Mouse (Mus musculus) ES-E14 (cell line): ENCODE data around the gene Gm11554. TPM values are rescaled to one million over a fixed set of nuclear protein-coding genes. Genes with fewer than 3 reads are reported as not detected.

ENCODE experiments used
- DNase-seq: peaks from one replicate; pipeline ENCODE4 v3.0.0-alpha.2; 2013; ENCODE audit warnings: low read depth, low spot score
- H3K27ac ChIP-seq: 2 replicates; pipeline ENCODE4 v1.5.1; 2012; ENCODE audit warnings: low read depth, mild to moderate bottlenecking, low read length, moderate library complexity, mixed read lengths; ENCODE audit not compliant: poor library complexity, insufficient read depth, severe bottlenecking
- H3K36me3 ChIP-seq: 2 replicates; pipeline ENCODE4 v1.6.1; 2012; ENCODE audit warnings: mild to moderate bottlenecking, low read length, moderate library complexity, mixed read lengths; ENCODE audit not compliant: control insufficient read depth, poor library complexity, insufficient read depth, severe bottlenecking
- H3K4me1 ChIP-seq, 2 experiments: fragments of 150-350 bp in 1 of 2; sonication (generic) in 1 of 2; 2 replicates each; pipeline ENCODE4 v1.6.1; 2012; ENCODE audit warnings: low read length in 2 of 2, mild to moderate bottlenecking in 1 of 2, mixed read lengths in 1 of 2; ENCODE audit not compliant: control insufficient read depth in 2 of 2, insufficient read depth in 2 of 2, poor library complexity in 1 of 2
- H3K4me3 ChIP-seq, 2 experiments: fragments of 150-350 bp in 1 of 2; sonication (generic) in 1 of 2; 2 replicates each; pipeline ENCODE4 v1.5.1; 2012; ENCODE audit warnings: low read length in 2 of 2, low read depth in 1 of 2, mild to moderate bottlenecking in 1 of 2, mixed read lengths in 1 of 2; ENCODE audit not compliant: insufficient read depth in 1 of 2, poor library complexity in 1 of 2, severe bottlenecking in 1 of 2
- H3K9ac ChIP-seq: 2 replicates; pipeline ENCODE4 v1.6.1; 2012; ENCODE audit warnings: low read depth, mild to moderate bottlenecking, low read length, mixed read lengths; ENCODE audit not compliant: poor library complexity, insufficient read depth, severe bottlenecking
- H3K9me3 ChIP-seq: fragments of 150-350 bp; sonication (generic); 2 replicates; pipeline ENCODE4 v1.6.1; 2012; ENCODE audit warnings: low read depth, mild to moderate bottlenecking, low read length; ENCODE audit not compliant: control insufficient read depth, insufficient read depth
- CHD2 ChIP-seq: IDR thresholded peaks from 2 replicates; pipeline ENCODE4 v1.6.1; 2014; ENCODE audit warnings: mild to moderate bottlenecking, low read depth, low read length, inconsistent platforms
- HCFC1 ChIP-seq: IDR thresholded peaks from 2 replicates; pipeline ENCODE4 v1.6.1; 2012; ENCODE audit warnings: low read length, inconsistent platforms, borderline replicate concordance; ENCODE audit not compliant: insufficient read depth
- MAFK ChIP-seq: IDR thresholded peaks from 2 replicates; pipeline ENCODE4 v1.6.1; 2014; ENCODE audit warnings: mild to moderate bottlenecking, low read depth, low read length, inconsistent platforms; ENCODE audit not compliant: insufficient read depth
- ZC3H11A ChIP-seq: IDR thresholded peaks from 2 replicates; pipeline ENCODE4 v1.6.1; 2012; ENCODE audit warnings: low read depth, mild to moderate bottlenecking, inconsistent platforms, low read length, borderline replicate concordance
- ZNF384 ChIP-seq: IDR thresholded peaks from 2 replicates; pipeline ENCODE4 v1.6.1; 2012; ENCODE audit warnings: low read depth, low read length, inconsistent platforms
- in situ Hi-C, 2 experiments: fragments of 600-800 bp; cut with MboI; formaldehyde crosslinking; loops; one replicate each; pipeline ENCODE4 v1.15.1; 2025; ENCODE audit warnings: low sequenced_read_pairs in 2 of 2, inconsistent platforms in 1 of 2; ENCODE audit not compliant: unreplicated experiment in 2 of 2
- total RNA-seq: library from RNA; depleted of rRNA; stranded (reverse); fragments of 300-350 nt; gene quantifications from 2 replicates; pipeline ENCODE4 v1.2.3, GENCODE M21; 2012; rRNA removed

The Gm11554 gene
- total RNA-seq, 1 experiment = not detected

DNA sequence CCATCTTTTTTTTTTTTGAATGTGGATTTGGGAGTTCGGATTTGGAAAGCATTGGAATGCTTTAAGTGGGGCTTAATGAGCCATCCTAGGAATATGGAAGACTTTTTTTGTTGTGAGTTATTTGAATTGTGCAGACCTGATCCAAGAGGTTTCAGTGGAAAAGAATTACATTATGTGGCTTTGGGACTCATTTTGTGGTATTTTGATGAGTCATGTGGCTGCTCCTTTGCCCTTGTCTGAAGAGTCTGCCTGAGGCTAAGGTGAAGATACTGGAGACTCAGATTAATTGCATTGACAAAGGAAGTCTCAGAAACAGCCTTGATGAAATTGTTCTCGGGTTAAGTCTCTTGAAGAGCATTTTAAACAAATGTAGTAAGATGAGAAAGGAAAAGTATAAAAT lies 35.8 kb downstream of the Gm11554 start:
- in situ Hi-C loops = no loop called here
- no peak for DNase-seq
- no peak for TF ChIP-seq ZNF384
- no peak for TF ChIP-seq HCFC1
- TF ChIP-seq CHD2 = no peak
- TF ChIP-seq ZC3H11A = no peak
- no peak for TF ChIP-seq MAFK
- no peak overlapping the region for H3K27ac ChIP-seq
- H3K4me1 ChIP-seq = no peaks in the 10 kb centered on the region
- H3K9me3 ChIP-seq = no peaks in the 10 kb centered on the region
- H3K36me3 ChIP-seq = no peaks in the 10 kb centered on the region
- H3K4me3 ChIP-seq = no peak overlapping the region
- H3K9ac ChIP-seq = no peak overlapping the region

DNA sequence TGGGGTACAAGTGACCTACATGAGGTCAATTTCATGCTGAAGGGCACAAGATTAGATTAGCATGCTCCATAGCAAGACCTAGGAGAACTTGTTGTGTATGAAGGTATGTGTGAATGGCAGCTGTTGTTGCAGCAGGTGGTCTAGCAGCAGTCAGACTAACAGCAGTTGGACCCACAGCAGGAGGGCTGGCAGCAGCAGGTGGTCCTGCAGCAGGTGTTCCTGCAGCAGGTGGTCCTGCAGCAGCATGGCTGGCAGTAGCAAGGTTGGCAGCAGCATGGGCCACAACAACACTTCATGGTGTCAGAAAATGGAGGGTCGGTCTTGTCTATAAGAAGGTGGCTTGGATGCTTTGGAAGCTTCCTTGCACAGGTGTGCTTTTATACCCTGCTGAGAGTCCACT lies 45.4 kb downstream of the Gm11554 start:
- TF ChIP-seq HCFC1 (no peak), ZC3H11A (no peak), MAFK (no peak), CHD2 (no peak), ZNF384 (no peak)
- Histone ChIP-seq H3K4me3 (no peak overlapping the region), H3K4me1 (no peaks in the 10 kb centered on the region), H3K27ac (no peak overlapping the region), H3K9ac (no peak overlapping the region), H3K9me3 (no peaks in the 10 kb centered on the region), H3K36me3 (no peaks in the 10 kb centered on the region)
- DNase-seq = no peak
- in situ Hi-C loops = no loop called here

Other genes starting within 250 kb of the Gm11554 start
- not detected in 2 replicates for gene Krtap3-2, start 247.6 kb downstream of the Gm11554 start, total RNA-seq
- not detected in 2 replicates for gene Gm11939, start 245.0 kb downstream of the Gm11554 start, total RNA-seq
- gene Krtap3-1, start 237.8 kb downstream of the Gm11554 start, total RNA-seq = not detected in 2 replicates
- gene Krtap1-5, start 223.4 kb downstream of the Gm11554 start, total RNA-seq = not detected in 2 replicates
- not detected in 2 replicates for gene Krtap1-4, start 220.8 kb downstream of the Gm11554 start, total RNA-seq
- not detected in 2 replicates for gene Krtap1-3, start 213.1 kb downstream of the Gm11554 start, total RNA-seq
- not detected in 2 replicates for gene Krtap9-3, start 206.3 kb downstream of the Gm11554 start, total RNA-seq
- not detected in 2 replicates for gene Gm11938, start 201.1 kb downstream of the Gm11554 start, total RNA-seq
- gene Gm11937, start 194.3 kb downstream of the Gm11554 start, total RNA-seq = not detected in 2 replicates
- gene Krtap2-4, start 189.6 kb downstream of the Gm11554 start, total RNA-seq = not detected in 2 replicates
- not detected in 2 replicates for gene Gm11562, start 184.0 kb downstream of the Gm11554 start, total RNA-seq
- not detected in 2 replicates for gene Krtap4-1, start 176.2 kb downstream of the Gm11554 start, total RNA-seq
- not detected in 2 replicates for gene Krtap4-2, start 169.4 kb downstream of the Gm11554 start, total RNA-seq
- gene Krtap4-7, start 160.4 kb downstream of the Gm11554 start, total RNA-seq = not detected in 2 replicates
- not detected in 2 replicates for gene Gm11555, start 154.2 kb downstream of the Gm11554 start, total RNA-seq
- not detected in 2 replicates for gene Gm11563, start 145.5 kb downstream of the Gm11554 start, total RNA-seq
- not detected in 2 replicates for gene Krtap4-6, start 138.5 kb downstream of the Gm11554 start, total RNA-seq
- not detected in 2 replicates for gene Gm14190, start 113.7 kb downstream of the Gm11554 start, total RNA-seq
- not detected in 2 replicates for gene Gm14180, start 70.2 kb downstream of the Gm11554 start, total RNA-seq
- gene Gm11595, start 31.5 kb downstream of the Gm11554 start, total RNA-seq = not detected in 2 replicates
- not detected in 2 replicates for gene Krtap4-8, start 23.7 kb downstream of the Gm11554 start, total RNA-seq
- gene Krtap4-9, start 19.2 kb downstream of the Gm11554 start, total RNA-seq = not detected in 2 replicates
- gene Gm11596, start 11.0 kb downstream of the Gm11554 start, total RNA-seq = not detected in 2 replicates
- not detected in 2 replicates for gene Gm11569, start 5.5 kb downstream of the Gm11554 start, total RNA-seq
- 1.3 and 1.5 TPM in 2 replicates for gene Krtap4-13, start 5.4 kb upstream of the Gm11554 start, total RNA-seq
- gene Gm11564, start 11.2 kb upstream of the Gm11554 start, total RNA-seq = 0.89 and 1.4 TPM in 2 replicates
- gene 2300003K06Rik, start 33.6 kb upstream of the Gm11554 start, total RNA-seq = not detected in 2 replicates
- not detected in 2 replicates for gene Krtap4-16, start 47.2 kb upstream of the Gm11554 start, total RNA-seq
- gene Gm11568, start 53.5 kb upstream of the Gm11554 start, total RNA-seq = not detected in 2 replicates
- gene Gm11559, start 60.0 kb upstream of the Gm11554 start, total RNA-seq = not detected in 2 replicates
- gene Krtap9-1, start 68.9 kb upstream of the Gm11554 start, total RNA-seq = not detected in 2 replicates
- gene Gm11567, start 74.7 kb upstream of the Gm11554 start, total RNA-seq = not detected in 2 replicates
- not detected in 2 replicates for gene Krtap31-1, start 103.5 kb upstream of the Gm11554 start, total RNA-seq
- not detected in 2 replicates for gene Gm11565, start 110.3 kb upstream of the Gm11554 start, total RNA-seq
- not detected in 2 replicates for gene Krtap31-2, start 131.8 kb upstream of the Gm11554 start, total RNA-seq
- gene Krtap9-5, start 144.0 kb upstream of the Gm11554 start, total RNA-seq = not detected in 2 replicates
- gene Krtap29-1, start 174.6 kb upstream of the Gm11554 start, total RNA-seq = not detected in 2 replicates
- gene Krtap16-1, start 182.2 kb upstream of the Gm11554 start, total RNA-seq = not detected in 2 replicates
- gene Krtap17-1, start 189.5 kb upstream of the Gm11554 start, total RNA-seq = not detected in 2 replicates
- gene Krt33a, start 211.8 kb upstream of the Gm11554 start, total RNA-seq = not detected in 2 replicates
- gene Krt33b, start 225.4 kb upstream of the Gm11554 start, total RNA-seq = not detected in 2 replicates
- not detected in 2 replicates for gene Krt34, start 237.1 kb upstream of the Gm11554 start, total RNA-seq
- gene Krt31, start 246.1 kb upstream of the Gm11554 start, total RNA-seq = not detected in 2 replicates